Mouse (Mus musculus) gastrocnemius, postnatal 10 days (tissue): ENCODE results near the gene Lamtor4. TPM values are rescaled to one million over a fixed set of nuclear protein-coding genes. Genes with fewer than 3 reads are reported as not detected.
A peak's percentile ranks its signal among the peaks of the same experiment; 100 is the strongest.

ENCODE experiments used
- DNase-seq: peaks from one replicate; pipeline ENCODE4 v3.0.0; 2021; ENCODE audit warnings: mixed read lengths
- total RNA-seq, 2 experiments: library from RNA; stranded (reverse); gene quantifications; 2 replicates each; pipeline ENCODE4 v1.2.3; 2021

Gene Lamtor4
- total RNA-seq, 2 experiments from 2014 or later = 61.6 to 69.8 TPM

DNA sequence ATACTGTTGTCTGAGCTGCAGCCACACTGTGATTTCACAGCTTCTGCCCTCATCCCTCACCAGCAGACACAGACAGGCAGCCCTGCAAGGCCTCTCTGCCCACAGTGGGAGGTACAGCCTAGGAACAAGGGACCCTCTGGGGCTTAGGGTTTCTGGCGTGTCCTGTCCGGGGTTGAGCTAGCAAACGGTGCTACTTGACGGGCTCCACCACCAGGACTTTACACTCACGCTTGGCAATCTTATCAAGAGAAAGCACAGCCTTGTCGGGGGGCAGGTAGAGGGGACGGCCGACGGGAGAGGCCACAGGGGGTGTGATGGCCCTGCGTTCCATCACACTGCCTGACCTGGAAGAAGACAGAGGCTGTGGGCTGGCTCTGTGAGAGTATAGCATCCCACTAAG, 4.8 kb downstream of the Lamtor4 start:
- no peak for DNase-seq

DNA sequence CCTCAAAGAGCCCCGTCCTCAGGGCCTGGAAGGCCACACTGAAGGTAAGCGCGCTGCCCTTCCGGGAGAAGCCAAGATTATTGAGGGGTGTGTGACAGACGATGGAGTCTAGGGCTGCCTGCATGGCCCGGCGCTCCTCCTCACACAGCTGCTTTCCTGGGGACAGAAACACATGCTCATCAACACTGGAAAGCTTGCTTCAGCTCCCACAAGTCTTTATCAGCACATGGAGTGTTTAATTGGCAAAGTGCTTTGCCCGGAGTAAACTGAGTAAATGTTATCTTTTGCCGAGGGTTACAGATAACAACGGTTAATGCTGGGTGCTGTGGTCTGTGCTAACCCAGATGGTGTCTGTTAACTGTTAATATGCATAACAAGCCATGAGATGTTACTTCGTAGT, 5.6 kb downstream of the Lamtor4 start:
- DNase-seq = no peak

DNA sequence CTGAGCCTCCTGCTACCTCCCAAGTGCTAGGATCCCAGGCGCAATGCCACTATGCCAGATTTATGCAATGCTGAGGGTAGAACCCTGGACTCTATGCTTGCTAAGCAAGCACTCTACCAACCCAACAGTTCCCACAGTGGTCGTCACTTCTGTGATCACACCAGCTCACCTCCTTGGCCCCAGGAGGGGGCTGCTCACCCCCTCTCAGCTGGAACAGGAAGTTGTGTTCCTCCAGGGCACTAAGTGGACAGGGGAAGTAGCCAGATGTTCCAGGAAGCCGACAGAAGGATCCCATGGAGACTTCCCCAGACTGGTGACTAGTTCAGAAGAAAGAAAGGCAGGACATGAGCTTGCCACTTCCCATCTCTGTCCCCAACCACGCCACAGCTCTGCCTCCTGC, 6.7 kb downstream of the Lamtor4 start:
- no peak for DNase-seq

DNA sequence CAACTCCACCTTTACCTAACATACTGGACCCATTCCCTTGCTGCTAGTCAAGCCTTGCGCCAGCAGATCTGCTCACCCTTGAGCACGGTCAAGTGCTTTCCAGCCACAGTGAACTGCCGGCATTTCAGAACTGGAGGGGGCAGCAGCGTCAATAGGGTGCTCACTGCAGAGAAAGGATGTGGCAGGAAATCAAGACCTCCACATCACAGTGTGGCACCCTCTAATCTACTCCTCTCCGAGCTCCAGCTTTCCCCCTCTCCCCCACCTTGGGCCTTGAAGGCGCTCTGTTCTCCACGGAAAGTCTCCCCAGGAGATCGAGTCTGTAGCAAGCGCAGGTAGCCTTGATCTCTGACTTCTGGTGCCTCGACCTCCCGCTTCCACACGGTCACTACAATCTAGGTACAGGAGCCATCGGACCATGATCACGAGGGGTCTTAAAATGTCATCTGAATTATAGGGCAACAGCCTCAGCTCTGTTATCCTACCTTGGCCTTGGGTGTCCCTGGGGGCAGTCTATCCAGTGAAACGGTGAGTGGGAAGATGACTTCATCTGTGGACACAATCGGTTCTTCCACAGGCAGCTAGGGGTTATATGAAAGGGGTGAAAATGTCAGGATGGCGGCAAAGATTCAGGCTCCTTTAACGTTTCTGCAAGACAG, 7.4 kb downstream of the Lamtor4 start:
- DNase-seq = no peak

DNA sequence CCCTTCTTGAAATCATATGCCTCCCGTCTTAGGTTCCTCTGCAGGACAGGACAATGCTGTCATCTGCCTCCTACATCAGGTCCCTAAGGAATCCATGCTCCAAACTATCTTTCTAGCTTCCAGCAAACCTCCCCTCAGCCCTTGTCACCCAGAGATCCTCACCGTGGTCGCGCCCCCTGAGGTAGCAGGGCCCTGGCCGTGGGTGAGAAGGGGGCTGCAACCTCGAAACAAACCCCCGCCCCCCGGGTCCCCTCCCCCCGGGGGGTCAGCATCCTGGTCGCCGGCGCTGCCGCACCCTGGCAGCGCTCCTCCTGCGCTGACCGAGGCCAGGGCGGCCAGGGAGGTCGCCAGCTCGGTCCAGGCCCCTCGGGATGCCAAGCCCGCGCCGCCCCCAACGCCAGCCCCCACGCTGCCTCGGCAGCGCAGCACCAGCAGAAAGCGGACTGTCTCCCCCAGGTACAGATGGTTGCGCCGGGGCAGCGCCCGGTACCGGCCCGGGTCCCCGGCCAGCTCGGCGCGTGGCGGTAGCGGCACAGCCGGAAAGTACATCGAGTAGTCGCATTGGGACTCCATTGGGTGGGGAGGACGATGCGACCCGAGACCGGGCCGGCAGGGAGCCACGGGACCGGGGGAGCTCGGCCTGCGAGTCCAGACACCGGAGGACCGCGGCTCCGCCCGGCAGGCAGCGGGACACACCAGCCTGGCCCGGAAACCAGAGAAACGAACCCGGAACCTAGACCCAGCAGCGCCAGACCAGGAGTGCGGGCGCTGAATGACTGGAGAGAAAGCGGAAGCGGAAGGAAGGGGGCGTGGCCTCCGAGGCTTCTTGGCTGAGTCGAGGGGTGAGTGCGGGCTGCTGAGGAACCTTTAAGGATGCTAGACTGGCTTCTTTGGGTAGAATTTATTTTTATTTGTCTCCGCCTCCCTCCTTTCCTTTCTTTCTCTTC, 8.3 kb downstream of the Lamtor4 start, which contains the start of gene BC037034:
TSS of gene BC037034 (minus strand) at position 774 of the 947 bp plus-strand sequence.
- DNase-seq = peak; percentile 93

DNA sequence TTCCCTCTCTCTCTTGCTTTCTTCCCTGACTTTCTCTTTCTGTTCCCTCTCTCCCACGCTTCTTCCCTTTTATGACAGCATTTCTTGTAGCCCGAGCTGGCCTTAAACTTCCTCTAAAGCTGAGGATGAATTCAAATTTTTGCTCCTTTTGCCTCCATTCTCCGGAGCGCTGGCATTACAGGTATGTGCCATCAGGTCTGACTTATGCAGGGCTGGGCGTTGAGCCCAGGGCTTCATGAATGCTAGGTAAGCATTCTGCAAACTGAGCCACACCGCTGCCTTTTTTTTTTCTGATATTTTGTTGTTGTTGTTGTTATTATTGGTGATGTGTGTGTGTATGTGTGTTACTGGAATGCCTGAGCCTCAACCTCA, 8.9 kb downstream of the Lamtor4 start:
- DNase-seq = no peak

GRCm38 (mm10) chr5:138265712-138266111, 10.4 kb downstream of the Lamtor4 start:
- no peak for DNase-seq

DNA sequence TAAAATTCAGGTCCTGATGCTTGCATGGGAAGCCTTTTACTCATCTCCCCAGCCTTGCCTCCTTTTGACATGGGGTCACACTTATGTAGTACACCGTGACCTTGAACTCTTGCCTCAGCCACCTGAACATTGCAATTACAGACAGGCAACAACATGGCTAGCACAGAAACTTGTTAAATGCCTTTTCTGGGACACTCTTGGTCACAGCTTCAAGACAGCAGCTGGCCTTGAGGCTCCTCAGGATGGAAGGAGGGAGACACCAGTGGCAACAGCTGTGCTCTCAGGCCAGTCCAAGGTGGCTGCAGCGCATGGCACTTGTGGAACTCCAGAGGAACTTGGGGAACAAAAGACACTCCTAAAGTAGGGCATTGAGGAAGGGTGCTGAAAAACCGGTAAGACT, 11.8 kb downstream of the Lamtor4 start:
- no peak for DNase-seq

DNA sequence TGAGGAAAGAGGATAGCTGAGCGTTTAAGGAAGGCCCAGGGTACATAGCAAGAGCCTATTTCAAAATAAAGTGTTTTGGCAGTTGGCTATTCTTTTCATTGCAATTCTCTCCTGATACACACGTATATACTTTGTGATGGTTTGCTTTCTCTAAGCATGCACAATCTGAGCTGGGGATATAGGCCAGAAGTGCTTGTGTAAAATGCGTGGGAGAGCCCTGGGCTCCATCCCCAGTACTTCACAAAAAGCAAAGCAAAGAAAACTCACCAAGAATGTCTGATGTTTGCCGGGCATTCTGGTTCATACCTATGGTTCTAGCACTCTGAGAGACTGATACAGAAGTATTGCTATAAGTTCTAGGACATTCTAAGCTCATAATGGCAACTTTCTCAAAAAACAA, 13.7 kb downstream of the Lamtor4 start:
- DNase-seq = no peak

- no peak for DNase-seq
Measured at GRCm38 (mm10) chr5:138271232-138271631, 15.9 kb downstream of the Lamtor4 start.

DNA sequence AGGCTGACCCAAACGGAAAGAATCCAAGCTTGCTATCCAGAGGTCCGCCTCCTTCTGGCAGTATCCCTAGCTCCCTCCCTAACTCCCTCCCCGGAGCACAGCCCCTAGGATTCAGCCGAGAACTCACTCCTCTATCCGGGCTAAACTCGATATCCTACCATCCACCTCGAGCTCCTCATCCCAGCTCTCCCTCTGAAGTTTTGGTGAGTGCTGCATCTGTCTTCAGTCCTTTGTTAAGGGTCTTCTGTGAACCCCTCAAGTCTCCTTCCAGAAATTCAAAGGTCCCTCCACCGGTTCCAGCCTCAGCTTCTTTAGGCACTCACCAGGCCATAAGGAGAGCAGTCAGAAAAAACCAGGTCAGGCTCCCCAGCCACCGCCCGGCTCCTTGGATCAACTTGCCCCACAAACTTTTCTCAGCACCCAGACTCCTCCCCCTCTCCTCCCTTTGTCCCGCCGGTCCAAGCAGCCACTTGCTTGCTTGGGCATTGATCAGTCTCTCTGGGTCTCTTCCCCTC, 17.2 kb downstream of the Lamtor4 start, which contains the start of gene Gal3st4:
TSS of gene Gal3st4 (minus strand) at position 432 of the 515 bp plus-strand sequence.
- DNase-seq = no peak

- DNase-seq = no peak
Measured at GRCm38 (mm10) chr5:138274186-138274585, 18.9 kb downstream of the Lamtor4 start.

- no peak for DNase-seq
Measured at GRCm38 (mm10) chr5:138275216-138276050, 20.2 kb downstream of the Lamtor4 start.

DNA sequence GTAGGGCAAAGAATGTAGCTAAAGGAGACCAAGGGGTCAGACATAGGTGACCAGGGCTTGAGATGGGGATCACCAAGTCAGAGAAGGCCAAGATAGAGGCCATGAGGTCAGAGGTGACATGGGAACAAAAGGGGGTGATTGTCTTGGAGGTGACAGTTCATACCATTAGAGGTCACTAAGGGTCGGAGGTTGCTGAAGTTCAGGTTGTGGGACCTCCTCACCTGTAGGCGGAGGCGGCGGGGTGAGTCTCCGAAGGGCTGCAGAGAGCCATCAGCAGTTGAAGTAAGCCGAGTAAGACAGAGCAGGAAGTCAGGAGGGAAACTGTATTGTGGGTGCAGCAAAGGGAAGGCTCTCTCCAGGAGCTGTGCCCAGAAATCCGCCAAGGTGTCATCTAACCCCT, 22.7 kb downstream of the Lamtor4 start:
- DNase-seq = no peak

GRCm38 (mm10) chr5:138279585-138280424, 24.5 kb downstream of the Lamtor4 start, which contains the start of the genes Gm43720, Gpc2 and Stag3:
Gm43720 (minus strand) TSS chr5:138279958.
Gpc2 (minus strand) TSS chr5:138280005.
Stag3 (plus strand) TSS chr5:138280240.
- peak; percentile 82 for DNase-seq

DNA sequence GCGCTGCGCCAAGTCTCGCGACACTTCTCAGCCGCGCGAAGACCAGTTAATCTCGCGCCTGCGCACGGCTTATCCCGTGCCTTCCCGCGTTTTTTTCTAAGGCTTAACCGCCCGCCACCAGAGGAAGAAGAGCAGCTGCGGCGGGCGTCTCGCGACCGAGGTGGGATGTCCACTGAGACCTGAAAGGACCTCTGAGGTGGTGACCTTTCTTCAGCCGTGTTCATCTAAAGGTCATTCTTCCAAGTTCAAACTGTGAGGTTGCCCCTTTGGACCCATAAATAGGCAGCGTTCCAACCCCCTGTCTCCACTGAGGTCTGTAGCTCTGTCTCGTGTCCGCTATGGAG, 25.1 kb downstream of the Lamtor4 start:
- no peak for DNase-seq

DNA sequence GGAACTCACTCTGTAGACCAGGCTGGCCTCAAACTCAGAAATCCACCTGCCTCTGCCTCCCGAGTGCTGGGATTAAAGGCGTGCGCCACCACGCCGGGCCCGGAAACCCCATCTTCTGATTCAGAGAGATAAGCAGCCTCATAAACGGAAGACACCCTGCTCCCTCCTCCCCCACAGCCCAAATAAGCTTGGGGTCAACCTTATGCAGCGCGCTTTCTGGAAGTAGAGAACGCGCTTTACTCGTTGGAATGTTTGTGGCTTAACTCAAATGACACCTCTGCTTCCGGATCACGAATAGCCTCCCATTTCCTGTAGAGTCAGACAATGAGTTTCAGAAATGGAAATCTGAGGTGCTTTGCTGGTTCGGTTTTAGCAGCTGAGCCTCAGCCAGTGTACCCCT, 25.5 kb downstream of the Lamtor4 start:
- no peak for DNase-seq

DNA sequence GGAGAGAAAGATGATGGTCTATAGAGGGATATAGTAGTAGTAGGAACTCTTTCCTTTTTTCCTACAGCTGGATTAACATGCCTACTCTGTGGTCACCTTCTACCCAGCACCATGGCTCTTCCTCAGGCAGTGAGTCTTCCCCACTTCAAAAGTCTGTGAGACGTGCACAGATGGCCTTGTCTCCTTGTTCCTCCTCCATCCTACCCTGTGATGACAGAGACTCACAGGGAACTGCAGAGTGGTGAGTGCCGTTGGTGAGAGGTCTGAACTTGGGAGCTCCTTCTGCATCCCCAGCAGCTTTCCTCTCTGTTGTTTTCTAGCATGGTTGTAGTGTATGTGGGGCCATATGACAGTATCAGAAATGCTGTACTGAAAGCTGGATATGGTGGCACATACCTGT, 26.5 kb downstream of the Lamtor4 start:
- no peak for DNase-seq

DNA sequence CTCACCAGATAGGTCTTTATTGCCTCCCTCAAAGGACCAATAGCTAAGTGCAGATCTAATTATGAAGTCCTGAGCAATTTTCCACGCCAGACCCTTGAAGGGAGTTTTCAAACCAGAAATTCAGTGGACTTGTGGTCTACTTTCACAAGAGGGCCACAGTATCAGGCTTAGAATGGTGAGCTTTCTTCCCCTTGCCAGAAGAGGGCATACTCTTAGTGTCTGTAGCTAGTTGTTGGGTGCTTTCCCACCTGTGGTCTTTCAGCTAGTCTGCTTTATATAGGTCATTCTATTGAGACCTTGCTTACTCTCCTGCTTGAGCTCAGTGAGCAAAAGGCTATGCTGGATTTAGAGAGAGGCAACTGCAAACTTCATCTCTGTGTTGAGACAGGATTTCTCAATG, 28.3 kb downstream of the Lamtor4 start:
- no peak for DNase-seq

GRCm38 (mm10) chr5:138287861-138288260, 32.6 kb downstream of the Lamtor4 start:
- no peak for DNase-seq

DNA sequence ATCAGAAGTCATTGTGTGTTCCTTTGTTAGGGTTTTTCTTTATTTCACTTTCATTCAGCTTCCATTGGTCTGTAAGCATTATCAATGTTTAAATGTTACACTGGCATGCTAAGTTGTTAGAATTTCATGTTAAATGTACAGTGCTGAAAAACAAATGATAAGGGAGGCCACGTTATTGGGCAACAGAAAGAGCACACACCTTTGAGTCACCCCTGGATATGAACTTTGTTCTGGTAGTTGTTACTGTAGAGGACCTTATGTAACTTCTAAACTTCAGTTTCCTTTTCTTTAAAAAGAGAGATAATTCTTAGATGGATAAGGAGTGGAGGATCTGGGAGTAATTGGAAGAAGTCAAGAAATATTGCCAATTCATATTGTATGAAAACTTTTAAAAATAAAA, 36.4 kb downstream of the Lamtor4 start:
- DNase-seq = no peak
